Mouse (Mus musculus) limb, embryonic 15.5 days (tissue): ENCODE results near the gene Suds3. TPM values are rescaled to one million over a fixed set of nuclear protein-coding genes. Genes with fewer than 3 reads are reported as not detected.
A peak's percentile ranks its signal among the peaks of the same experiment; 100 is the strongest.

Experiments used
- ATAC-seq: fragments of 200-750 bp; cut with Nextera tagmentation; 2 replicates; pipeline ENCODE4 v1.8.0; 2017; ENCODE audit warnings: low read depth, moderate TSS enrichment; ENCODE audit not compliant: insufficient number of reproducible peaks, low FRiP score, low TSS enrichment
- H3K27ac ChIP-seq: fragments of 300-500 bp; sonication (generic); 2 replicates; pipeline ENCODE4 v1.5.1; 2015; ENCODE audit warnings: moderate library complexity, mild to moderate bottlenecking, inconsistent platforms
- H3K27me3 ChIP-seq: fragments of 300-500 bp; sonication (generic); 2 replicates; pipeline ENCODE4 v1.6.1; 2015; ENCODE audit warnings: inconsistent platforms
- H3K36me3 ChIP-seq: fragments of 300-500 bp; sonication (generic); 2 replicates; pipeline ENCODE4 v1.6.1; 2015; ENCODE audit warnings: inconsistent platforms
- H3K4me1 ChIP-seq: fragments of 300-500 bp; sonication (generic); 2 replicates; pipeline ENCODE4 v1.6.1; 2015; ENCODE audit warnings: inconsistent platforms
- H3K4me2 ChIP-seq: fragments of 300-500 bp; sonication (generic); 2 replicates; pipeline ENCODE4 v1.6.1; 2015; ENCODE audit warnings: mild to moderate bottlenecking, inconsistent platforms
- H3K4me3 ChIP-seq: fragments of 300-500 bp; sonication (generic); 2 replicates; pipeline ENCODE4 v1.5.1; 2015; ENCODE audit warnings: mild to moderate bottlenecking, inconsistent platforms
- H3K9ac ChIP-seq: fragments of 300-500 bp; sonication (generic); 2 replicates; pipeline ENCODE4 v1.6.1; 2015; ENCODE audit warnings: inconsistent platforms
- H3K9me3 ChIP-seq: fragments of 300-500 bp; sonication (generic); 2 replicates; pipeline ENCODE4 v1.6.1; 2016; ENCODE audit warnings: inconsistent platforms
- WGBS: fragments of 180-500 bp; shearing (Covaris S2); methylation state at CpG from one replicate; pipeline ENCODE4 v1.1.7; 2015; 5-methylcytosine and 5-hydroxymethylcytosine counted together
- polyA plus RNA-seq: library from polyadenylated mRNA; unstranded; fragments of >200 nt; fragmentation: Nextera tagmentation; extraction: Ambion mirVana; gene quantifications from 2 replicates; pipeline ENCODE4 v1.2.1, GENCODE M21; 2015

Gene Suds3
- polyA plus RNA-seq, 1 experiment from 2014 or later = 68.8 TPM

DNA sequence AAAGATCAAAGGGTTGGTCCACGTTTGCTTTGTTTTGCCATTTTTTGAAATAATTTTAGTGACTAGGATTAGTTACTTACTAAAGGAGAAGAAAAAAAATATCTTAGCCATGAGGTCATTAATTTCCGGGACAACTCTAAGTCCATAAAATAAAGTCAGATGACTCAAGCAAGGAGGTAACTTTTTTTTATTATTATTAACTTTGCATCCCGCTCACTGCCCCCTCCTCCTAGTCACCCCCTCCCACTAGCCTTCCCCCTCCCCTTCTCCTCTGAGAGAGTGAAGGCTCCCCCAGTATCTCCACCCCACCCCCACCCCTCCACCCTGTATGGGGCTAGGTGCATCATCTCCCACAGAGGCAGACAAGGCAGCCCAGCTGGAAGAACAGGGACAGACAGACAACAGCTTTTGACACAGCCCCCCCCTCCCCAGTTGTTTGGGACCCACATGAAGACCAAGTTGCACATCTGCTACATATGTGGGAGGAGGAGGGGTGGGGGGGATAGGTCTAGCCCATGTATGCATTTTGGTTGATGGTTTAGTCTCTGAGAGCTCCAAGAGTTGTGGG is 19.1 kb upstream of the Suds3 start:
- H3K4me3 ChIP-seq = no peak overlapping the region
- H3K36me3 ChIP-seq = no peaks in the 10 kb centered on the region
- no peak overlapping the region for H3K9ac ChIP-seq
- no peaks in the 10 kb centered on the region for H3K9me3 ChIP-seq
- no peak overlapping the region for H3K27ac ChIP-seq
- H3K4me1 ChIP-seq = peaks cover 18% of the 10 kb centered on the region
- H3K4me2 ChIP-seq = no peak overlapping the region
- ATAC-seq = no peak
- H3K27me3 ChIP-seq = no peaks in the 10 kb centered on the region
- 37% methylated on average over 3 of the region's 3 CpGs for WGBS

DNA sequence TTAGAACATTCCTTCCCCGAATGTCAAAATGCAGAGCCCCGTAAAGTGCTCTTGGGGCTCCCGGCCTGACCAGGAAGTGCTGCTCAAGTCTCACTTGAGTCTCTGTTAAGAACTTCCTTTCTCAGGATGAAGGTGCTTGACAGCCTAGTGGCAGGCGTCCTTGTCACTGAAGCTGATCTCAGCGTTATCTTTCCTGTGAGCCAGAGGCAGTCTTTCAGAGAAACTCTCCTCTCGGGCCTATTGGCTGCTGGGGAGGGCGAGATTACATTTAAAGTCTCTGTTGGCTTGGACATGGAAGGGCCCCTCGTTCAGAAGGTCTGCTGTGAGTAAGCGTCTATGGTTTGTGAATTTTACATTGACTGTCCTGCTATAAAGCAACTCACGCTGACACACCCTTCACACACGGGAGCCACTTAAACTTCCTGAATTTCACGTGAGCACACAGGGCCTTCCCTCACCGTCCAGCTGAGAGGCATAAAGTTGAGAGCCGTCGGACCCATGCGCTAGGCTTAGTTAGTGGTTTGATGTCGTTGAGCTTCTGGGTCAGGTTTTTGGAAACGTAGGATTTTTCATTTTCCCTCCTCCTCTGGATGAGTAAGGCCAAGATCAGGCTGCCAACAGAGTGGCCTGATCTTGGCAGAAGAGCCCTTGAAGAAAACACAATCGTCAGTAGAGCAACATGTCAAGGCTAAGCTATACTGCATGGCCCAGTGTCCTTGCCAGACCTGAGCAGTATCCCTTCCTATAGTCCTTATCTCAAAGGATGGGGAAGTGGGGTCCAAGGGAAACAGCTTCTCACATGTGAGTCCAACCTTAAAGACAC is 18.4 kb upstream of the Suds3 start:
- Histone ChIP-seq H3K9ac (no peak overlapping the region), H3K27me3 (no peaks in the 10 kb centered on the region), H3K9me3 (no peaks in the 10 kb centered on the region), H3K4me1 (peaks cover 18% of the 10 kb centered on the region), H3K4me3 (no peak overlapping the region), H3K27ac (peak overlapping the region; percentile 61), H3K36me3 (no peaks in the 10 kb centered on the region), H3K4me2 (no peak overlapping the region)
- 59% methylated on average over 19 of the region's 19 CpGs for WGBS
- no peak for ATAC-seq

DNA sequence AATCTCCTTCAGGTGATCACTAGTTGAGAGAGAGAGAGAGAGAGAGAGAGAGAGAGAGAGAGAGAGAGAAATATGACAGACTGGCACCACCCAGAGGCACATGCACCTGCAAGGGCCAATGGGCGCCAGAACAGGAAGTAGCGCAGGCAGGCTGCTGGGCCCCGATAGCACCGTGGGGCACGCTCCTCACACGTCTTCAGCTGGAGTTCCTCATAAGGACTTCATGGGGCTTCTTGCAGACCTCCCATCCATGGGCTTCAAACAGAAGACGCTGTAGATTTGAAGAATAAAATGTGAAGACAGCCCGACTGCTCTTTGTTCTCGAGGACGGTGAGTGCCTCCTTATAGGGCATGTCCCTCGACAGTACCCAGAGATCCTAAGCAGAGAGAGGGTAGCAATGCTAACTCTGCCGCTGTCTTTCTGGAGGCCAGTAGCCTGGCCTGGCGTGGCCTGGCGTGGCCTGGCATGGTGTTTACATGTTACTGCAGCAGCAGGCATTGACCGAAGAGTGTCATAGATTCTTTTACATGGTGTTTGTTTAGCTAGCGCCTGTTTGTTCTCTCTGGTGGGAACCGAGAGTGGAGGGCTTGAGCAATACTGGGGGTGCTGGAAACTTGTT is 17.6 kb upstream of the Suds3 start:
- H3K9ac ChIP-seq = no peak overlapping the region
- H3K27me3 ChIP-seq = no peaks in the 10 kb centered on the region
- no peak overlapping the region for H3K4me2 ChIP-seq
- H3K36me3 ChIP-seq = no peaks in the 10 kb centered on the region
- WGBS = 83% methylated on average over 17 of the region's 17 CpGs
- ATAC-seq = no peak
- peak overlapping the region; percentile 61; the same call in 1 of the 2 replicates for H3K27ac ChIP-seq
- peaks cover 14% of the 10 kb centered on the region for H3K4me1 ChIP-seq
- H3K9me3 ChIP-seq = no peaks in the 10 kb centered on the region
- no peak overlapping the region for H3K4me3 ChIP-seq

DNA sequence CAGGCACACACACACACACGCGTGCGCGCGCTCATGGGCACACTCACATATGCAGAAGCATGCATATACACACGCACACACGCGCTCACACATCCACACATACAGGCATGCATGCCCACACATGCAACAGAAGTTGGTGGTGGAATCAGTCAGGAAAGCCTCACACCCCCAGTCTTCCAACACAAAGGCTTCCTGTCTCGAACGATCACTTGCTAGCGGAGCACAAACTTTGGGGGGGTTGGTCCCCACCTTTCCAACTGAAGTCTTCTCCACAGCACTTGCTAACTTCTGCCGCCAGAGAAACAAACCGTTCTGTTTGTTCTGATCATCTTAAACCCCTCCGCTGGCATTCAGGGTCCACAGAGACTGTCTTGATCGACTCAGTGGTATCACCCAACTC is 14.8 kb upstream of the Suds3 start:
- WGBS = 90% methylated on average over 15 of the region's 15 CpGs
- no peaks in the 10 kb centered on the region for H3K9me3 ChIP-seq
- H3K9ac ChIP-seq = no peak overlapping the region
- no peak overlapping the region for H3K4me3 ChIP-seq
- no peak for ATAC-seq
- no peaks in the 10 kb centered on the region for H3K36me3 ChIP-seq
- H3K27ac ChIP-seq = no peak overlapping the region
- H3K27me3 ChIP-seq = no peaks in the 10 kb centered on the region
- no peak overlapping the region for H3K4me2 ChIP-seq
- peaks cover 8% of the 10 kb centered on the region for H3K4me1 ChIP-seq

DNA sequence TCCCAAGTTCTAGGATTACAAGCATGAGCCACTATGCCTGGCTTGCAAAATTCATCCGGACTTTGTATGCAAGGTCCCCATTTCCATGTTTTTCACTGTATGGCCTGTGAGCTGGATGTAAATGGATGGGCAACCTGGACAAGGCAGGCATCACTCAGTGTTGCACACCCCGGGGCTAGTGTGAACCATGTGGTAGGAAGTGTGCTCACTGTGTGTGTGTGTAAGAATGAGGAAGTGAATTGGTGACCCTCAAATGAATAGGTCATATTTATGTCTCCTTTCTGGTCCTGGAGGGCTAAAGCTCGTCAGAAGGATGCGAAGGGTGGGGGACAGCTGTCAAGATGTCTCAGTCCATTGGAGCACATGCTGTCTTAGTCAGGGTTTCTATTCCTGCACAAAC is 11.1 kb upstream of the Suds3 start:
- Histone ChIP-seq H3K4me2 (no peak overlapping the region), H3K9me3 (no peaks in the 10 kb centered on the region), H3K27ac (no peak overlapping the region), H3K9ac (no peak overlapping the region), H3K27me3 (no peaks in the 10 kb centered on the region; the same call in 1 of the 2 replicates), H3K4me1 (no peaks in the 10 kb centered on the region), H3K36me3 (no peaks in the 10 kb centered on the region), H3K4me3 (no peak overlapping the region)
- 83% methylated on average over 4 of the region's 4 CpGs for WGBS
- no peak for ATAC-seq

DNA sequence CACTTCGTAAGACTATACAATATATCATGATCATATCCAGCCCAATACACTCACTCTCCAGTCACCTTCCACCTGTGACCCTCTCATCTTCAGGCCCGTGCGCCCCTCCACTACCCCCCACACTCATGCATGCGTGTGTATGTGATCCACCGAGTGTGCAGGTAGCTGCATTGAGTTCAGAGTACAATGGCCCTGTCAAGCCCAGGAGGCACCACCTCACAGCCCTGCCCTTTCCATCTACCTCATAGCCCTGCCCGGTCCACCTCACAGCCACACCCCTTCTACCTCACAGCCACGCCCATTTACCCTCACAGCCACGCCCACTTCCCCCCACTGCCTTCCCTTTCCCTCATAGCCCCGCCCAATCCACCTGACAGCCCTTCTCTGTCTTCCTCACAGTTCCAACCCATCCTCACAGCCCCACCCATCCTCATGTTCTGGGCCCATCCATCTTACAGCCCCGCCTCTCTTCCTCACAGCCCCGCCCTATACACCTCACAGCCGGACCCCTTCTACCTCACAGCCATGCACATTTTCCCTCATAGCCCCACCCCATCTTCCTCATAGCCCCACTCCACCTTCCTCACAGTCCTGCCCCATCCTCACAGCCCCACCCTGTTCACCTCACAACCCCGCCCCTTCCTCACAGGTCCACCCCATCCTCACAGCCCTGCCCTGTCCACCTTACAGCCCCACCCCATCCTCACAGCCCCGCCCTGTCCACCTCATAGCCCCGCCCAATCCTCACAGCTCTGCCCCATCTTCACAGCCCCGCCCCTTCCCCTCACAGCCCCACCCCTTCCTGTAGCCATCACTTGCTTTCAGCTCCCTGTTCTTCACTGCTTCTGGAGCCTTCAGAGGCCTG is 9.8 kb upstream of the Suds3 start:
- H3K36me3 ChIP-seq = no peaks in the 10 kb centered on the region
- ATAC-seq = peak; percentile 46; the same call in 1 of the 2 replicates
- H3K9me3 ChIP-seq = no peaks in the 10 kb centered on the region
- 80% methylated on average over 16 of the region's 16 CpGs for WGBS
- peaks cover 6% of the 10 kb centered on the region for H3K4me1 ChIP-seq
- no peak overlapping the region for H3K4me2 ChIP-seq
- H3K27ac ChIP-seq = no peak overlapping the region
- H3K9ac ChIP-seq = no peak overlapping the region
- no peak overlapping the region for H3K4me3 ChIP-seq
- peaks cover 12% of the 10 kb centered on the region for H3K27me3 ChIP-seq

DNA sequence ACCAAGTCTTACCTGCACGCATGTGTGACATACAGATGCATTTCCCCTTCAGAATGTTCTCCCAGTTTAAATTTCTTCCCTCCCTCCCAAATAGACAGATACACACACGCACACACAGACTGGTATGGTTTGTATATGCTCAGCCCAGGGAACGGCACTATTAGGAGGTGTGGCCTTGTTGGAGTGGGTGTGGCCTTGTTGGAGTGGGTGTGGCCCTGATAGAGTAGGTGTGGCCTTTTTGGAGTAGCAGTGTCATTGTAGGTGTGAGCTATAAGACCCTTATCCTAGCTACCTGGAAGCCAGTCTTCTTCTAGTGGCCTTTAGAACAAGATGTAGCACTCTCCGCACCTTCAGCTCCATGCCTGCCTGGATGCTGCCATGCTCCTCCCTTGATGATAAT is 7.9 kb upstream of the Suds3 start:
- WGBS = 86% methylated on average over 4 of the region's 4 CpGs
- no peak for ATAC-seq

DNA sequence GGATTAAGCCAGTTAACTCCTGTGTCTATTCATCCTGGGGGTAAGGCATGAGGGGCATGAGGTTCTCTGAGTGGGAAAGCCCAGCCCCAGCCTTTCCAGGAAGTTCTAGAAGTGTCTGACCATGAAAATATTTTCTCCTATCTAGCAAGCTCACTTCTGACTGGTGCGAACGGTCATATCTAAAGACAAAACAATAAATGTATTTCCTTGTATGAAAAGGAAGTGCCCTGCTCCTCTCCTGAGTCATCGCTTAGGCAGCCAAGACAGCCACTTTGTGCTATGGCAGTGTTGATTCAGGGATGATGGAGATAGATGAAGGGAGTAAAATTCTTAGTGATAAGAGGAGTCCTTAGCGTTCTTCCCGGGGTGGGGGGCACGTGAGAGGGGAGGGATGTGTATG is 7.2 kb upstream of the Suds3 start:
- Histone ChIP-seq H3K4me2 (no peak overlapping the region), H3K27ac (no peak overlapping the region), H3K36me3 (no peaks in the 10 kb centered on the region), H3K27me3 (peaks cover 15% of the 10 kb centered on the region), H3K4me1 (peaks cover 12% of the 10 kb centered on the region), H3K4me3 (no peak overlapping the region), H3K9ac (no peak overlapping the region), H3K9me3 (no peaks in the 10 kb centered on the region)
- no peak for ATAC-seq
- WGBS = 85% methylated on average over 6 of the region's 6 CpGs

More for the DNA sequence above, 7.9 kb upstream of the Suds3 start:
- no peak overlapping the region for H3K9ac ChIP-seq
- peaks cover 11% of the 10 kb centered on the region for H3K4me1 ChIP-seq
- no peaks in the 10 kb centered on the region for H3K36me3 ChIP-seq
- peaks cover 15% of the 10 kb centered on the region for H3K27me3 ChIP-seq
- H3K9me3 ChIP-seq = no peaks in the 10 kb centered on the region
- H3K4me2 ChIP-seq = no peak overlapping the region
- H3K4me3 ChIP-seq = no peak overlapping the region
- no peak overlapping the region for H3K27ac ChIP-seq

DNA sequence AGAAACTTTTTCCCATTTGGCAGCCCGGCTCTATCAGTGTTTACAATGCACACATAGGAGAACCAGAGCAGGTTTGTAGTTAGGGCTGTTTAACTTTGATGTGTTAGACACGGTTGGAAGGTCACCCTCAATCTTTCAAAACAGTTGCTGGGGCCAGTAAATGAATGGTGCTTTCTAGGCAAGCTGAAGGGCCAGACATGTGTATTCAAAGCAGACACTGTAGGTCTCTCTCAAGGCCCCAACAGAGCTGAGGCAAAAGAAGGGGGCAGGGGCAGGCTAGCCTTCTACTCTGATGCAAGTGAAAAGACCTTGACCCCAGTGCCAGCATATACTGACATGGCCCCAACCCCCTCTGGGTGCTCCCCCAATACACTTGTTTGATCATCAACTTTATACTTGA is 5.7 kb upstream of the Suds3 start:
- no peak overlapping the region for H3K9ac ChIP-seq
- no peak overlapping the region for H3K4me2 ChIP-seq
- H3K27ac ChIP-seq = no peak overlapping the region
- no peaks in the 10 kb centered on the region for H3K36me3 ChIP-seq
- WGBS = 5% methylated on average over 2 of the region's 2 CpGs
- ATAC-seq = no peak
- H3K9me3 ChIP-seq = no peaks in the 10 kb centered on the region
- peaks cover 12% of the 10 kb centered on the region for H3K4me1 ChIP-seq
- H3K4me3 ChIP-seq = no peak overlapping the region
- peaks cover 15% of the 10 kb centered on the region for H3K27me3 ChIP-seq

DNA sequence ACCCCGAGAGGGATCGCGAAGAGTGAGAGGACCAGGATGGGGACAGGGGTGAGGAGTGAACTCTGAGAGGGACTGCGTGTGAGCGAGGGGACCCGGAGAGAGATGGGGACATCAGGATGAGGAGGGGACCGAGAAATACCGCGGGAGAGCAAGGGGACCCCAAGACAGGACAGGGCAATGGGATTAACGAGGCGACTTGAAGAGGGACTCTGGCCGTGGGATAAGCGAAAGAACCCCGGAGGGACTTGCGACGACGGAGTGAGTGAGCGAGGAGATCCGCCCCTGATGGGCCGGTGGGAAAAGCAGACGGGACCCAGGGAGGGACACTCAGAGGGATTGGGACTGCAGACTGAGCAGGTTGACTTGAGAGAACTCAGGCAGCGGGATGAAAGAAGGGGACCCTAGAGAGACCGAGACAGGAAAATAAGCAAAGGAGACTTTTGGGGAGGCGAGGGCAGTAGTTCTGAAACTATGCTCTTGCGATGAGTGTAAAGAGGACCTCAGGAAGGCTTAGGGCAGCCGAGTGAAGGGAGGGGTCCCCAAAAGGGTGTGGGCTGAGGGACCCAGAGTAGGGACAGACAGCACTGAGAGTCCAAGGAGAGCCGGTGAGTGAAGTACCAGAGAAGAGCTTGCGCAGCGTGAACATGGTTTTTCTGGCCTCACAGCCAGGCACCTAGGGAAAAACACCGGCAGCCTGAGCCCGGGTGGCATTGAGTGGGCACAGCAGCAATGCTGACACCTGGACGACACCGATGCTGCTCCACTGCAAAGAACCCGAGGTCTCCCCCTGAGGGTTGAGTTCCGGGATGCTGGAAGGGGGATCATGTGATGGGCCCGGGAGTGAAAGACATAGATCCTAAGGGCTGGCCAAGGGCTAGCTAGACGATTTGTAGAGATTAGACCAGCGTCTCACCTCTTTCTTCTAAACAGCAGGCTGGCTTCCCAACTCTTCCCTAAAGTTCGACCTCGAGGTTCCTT is 4.9 kb upstream of the Suds3 start:
- H3K27ac ChIP-seq = no peak overlapping the region
- peaks cover 15% of the 10 kb centered on the region for H3K27me3 ChIP-seq
- no peaks in the 10 kb centered on the region for H3K9me3 ChIP-seq
- H3K9ac ChIP-seq = peak overlapping the region; percentile 50
- 1% methylated on average over 40 of the region's 40 CpGs for WGBS
- H3K4me3 ChIP-seq = peak overlapping the region; percentile 82
- peak overlapping the region; percentile 91 for H3K4me2 ChIP-seq
- peaks cover 15% of the 10 kb centered on the region for H3K4me1 ChIP-seq
- no peak; the same call in 1 of the 2 replicates for ATAC-seq
- no peaks in the 10 kb centered on the region for H3K36me3 ChIP-seq
